Mouse (Mus musculus) hindlimb bud, embryonic 11.5 days (tissue): Measurements from ENCODE around the gene Zswim3.
A peak's percentile ranks its signal among the peaks of the same experiment; 100 is the strongest.
"Not testable (repeated sequence)": the region's sequence is repeated elsewhere in the genome, so short reads cannot be mapped to it uniquely, and the experiment has no call there.

Source experiments
- DNase-seq: peaks from one replicate; pipeline ENCODE4 v3.0.0-alpha.2; 2012; ENCODE audit warnings: low read depth, low spot score; ENCODE audit errors: extremely low spot score

Zswim3 gene

DNA sequence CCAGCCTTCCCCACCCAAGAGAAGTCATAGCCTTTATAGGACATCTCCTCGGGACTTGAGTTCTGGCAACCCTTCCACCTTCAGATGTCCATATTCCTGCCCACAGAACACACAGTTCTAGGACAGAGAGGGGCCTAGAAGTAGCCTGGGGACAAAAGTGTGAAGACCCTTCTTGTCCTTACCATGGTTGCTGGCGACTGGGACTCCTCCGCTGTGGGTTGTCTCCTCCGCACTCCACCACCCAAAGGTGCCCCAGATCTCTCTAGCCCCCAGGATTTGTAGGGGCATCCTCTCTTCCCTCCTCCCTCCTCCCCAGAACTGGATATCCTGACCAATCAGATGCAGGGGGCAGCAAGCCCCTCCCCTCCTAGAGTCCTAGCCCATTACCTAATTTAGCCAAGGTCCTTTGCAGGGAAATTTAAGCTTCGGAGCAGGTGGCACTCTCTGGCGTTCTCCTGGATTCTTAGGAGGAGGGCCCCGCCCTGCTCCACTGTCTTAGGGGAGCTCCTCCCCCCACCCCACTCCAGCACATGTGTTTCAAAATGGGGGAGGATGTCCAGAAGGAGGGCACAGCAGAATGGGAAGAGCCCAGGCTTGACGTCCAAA lies 25.3 kb upstream of the Zswim3 start, which contains the start of gene Tnnc2:
TSS of gene Tnnc2 (minus strand) at position 487 of the 606 bp plus-strand sequence.
- no peak for DNase-seq

DNA sequence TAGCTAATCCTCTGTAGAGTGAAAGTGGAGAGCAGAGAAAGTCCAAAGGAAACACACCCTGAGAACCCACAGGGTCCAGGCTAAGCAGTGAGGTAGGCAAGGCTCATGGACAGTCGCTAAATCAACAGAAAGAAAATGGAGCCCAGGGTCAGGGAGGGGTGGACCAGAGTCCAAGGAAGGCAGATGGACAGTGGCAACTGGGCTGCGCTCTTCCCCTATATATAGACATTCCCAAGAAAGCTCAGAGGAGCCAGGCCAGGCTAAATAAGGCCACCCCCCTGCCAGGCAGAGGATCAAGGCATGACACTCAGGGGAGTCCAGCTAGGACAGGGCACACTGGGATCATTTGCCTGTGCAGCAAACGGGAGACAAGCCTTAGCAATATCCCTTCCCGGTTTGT lies 23.0 kb upstream of the Zswim3 start:
- DNase-seq: no peak

DNA sequence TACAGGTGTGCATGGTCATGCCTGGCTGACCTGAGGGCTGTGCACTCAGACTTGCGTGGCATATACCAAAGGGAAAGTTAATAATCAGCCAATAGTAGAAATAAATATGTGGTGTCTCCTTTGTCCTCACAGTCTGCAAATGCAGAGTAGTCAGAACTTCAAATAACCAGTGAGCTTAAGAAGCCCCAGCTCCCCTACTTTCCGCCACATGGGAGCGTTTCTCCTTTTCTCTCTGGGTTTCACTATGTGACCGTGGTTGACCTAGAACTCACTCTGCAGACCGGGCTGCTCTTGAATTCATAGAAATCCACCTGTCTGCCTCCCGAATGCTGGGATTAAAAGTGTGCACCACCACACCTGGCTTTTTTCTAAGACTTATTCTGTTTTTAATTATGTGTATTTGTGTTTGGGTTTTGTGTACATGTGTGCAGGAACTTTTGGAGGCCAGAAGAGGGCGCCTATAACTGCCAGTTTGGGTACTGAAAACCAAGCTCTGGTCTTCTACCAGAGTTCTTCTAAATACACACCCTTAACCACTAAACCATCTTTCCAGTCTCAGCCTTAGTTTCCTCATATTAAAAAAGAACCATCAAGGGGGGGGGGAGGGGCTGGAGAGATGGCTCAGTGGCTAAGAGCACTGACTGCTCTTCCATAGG lies 20.8 kb upstream of the Zswim3 start:
- DNase-seq: no peak

DNA sequence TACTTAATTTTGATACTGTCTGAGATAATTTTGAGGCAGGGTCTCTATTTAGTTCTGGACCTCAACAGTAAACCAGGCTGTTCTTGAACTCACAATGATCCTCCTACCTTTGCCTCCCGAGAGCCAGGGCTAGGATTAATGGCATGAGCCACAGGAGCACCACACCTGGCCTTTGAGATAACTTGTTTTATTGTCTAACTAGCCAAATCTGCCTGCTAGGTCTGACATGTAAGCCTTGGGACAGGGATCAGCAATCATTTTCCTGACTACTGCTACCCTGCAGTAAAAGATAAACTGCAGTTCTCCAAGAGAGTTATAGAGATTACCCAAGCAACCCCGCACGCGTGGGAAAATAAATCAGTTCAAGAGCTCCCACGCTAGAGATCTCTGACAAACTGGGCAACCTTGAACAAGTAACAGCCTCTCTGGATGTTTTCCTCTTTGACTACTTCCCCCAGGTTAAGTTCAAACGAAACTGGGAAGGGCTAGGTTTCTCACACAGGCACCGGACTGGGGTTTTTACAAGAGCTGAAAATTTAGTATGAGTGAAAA lies 20.0 kb upstream of the Zswim3 start:
- no peak for DNase-seq

DNA sequence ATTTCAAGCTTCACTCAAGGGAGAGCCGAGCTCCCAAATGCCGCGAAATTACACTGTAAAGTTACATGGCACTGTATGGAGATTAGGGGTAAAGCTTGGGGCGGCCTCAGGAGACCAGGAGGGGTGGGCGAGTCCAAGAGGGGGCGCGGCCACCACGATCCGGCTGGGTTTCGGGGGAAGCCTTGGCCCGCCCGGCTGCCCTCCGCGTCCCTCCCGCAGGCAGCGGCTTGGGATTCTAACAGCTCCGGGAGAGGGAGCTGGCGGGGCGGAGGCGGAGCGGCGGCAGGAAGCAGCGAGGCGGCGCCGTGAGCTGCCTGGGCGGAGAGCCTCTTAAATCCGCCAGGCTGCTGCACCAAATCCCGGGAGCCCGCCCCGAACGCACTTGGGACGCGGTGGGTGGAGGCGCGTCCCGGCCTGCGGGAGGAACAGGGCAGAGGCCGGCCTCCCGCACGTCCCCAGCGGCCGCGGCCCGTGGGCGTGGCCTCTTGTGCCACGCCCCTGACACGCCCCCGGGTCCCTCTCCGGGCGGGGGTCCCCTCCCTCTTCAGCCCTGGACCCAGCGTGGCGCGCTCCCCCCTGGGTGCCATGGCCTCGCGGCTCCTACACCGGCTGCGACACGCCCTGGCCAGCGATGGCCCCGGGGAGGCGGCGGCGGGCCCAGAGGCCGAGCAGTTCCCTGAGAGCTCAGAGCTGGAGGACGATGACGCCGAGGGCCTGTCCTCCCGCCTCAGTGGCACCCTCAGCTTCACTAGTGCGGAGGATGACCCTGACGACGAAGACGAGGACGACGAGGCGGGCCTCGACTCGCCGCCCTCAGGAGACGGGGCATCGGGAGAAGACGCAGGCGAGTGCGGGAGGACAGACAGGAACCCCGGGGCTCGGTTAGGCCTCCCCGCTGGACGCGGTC lies 19.2 kb upstream of the Zswim3 start, which contains the start of gene Snx21:
TSS of gene Snx21 (plus strand) at position 343 of the 907 bp plus-strand sequence.
- DNase-seq: no peak

DNA sequence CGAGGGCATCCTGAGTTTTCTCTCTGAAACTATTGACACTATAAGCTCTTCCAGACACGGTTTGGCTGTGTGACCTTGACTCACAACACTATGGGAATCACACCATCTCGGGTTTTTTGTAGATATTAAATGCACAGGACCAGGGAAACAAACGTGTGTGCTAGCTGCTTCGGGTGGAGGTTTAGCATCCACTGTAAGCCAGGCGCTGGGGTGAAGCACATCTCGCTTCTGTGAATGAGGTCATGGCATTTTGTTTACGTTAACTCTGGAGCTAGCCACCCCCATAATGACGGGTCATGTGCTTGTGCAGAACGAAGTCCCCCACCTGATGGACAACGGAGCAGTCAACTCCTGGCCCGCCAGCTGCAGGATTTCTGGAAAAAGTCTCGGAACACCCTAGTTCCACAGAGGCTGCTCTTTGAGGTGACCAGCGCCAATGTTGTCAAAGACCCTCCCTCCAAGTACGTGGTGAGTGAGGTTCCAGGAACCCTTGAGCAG lies 18.5 kb upstream of the Zswim3 start:
- DNase-seq: no peak

DNA sequence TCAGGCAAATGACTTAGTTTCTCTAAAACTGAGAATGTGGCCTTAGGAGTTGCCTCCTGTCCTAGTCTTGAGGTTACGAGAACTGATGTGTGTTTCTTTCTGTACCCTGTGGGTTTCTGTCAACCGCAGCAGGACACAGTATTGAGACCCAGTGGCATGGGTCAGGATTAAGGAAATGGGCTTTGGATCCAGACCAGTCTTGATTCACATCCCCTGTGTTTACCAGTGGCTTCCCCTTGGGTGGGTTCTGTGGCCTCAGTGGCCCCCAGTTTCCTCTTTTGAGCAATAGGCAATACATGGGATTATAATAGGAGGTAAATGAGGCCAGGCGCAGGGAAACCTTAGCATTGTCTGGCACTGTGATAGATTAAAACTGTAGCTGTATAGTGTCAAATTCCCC lies 17.9 kb upstream of the Zswim3 start:
- no peak for DNase-seq

DNA sequence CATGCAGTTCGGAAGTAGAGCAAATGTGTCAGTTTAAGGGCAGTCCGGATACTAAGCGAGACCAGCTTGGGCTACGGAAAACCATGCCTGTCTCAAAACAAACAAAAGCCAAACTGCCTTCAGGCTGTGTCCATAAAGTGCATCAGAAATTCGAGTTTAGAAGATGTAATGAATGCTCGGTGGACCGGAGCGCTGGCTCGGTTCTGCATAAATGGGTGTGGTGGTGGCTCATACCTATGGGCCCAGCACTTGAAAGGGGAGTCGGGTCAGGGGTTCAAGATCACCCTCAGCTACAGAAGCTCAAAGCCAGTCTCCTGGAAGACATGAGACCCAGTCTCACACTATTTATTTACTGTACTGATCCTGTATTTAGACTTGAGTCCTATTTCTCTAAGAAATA lies 17.1 kb upstream of the Zswim3 start:
- no peak for DNase-seq

DNA sequence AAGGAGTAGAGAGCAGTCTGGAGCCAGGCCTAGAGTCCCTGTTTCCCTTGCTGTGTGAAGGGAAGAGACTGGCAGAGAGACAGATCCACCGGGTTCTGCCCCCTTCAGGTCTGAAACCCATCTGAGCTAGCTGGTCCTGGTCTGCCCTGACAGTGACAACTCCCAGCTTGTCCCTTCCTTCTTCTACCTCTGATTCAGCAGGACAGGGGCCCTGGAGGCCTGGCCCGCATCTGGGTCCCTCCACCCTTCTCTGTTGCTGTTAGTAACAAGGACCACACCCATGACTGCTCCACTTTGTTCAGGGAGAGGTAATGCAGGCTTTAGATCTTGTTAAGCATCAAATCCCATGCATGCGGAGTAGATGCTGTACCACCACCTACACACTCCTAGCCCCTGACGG lies 16.5 kb upstream of the Zswim3 start:
- DNase-seq: no peak

DNA sequence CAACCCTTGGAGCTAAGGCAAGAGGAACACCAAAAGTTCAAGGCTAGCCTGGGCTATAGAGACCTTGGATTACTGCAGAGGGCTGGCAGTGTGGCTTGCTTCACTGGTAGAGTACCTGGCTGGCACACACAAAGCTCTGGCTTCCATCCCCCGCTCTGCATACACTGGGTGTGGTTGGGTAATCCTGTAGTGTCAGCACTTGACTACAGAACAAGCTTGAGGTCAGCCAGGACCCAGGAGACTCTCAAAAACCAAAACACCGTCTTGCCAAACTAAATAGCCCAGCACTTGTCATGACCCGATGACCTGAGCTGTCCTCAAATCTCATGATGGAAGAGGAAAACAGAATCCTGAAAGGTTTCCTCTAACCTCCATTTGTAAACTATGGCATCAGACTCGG lies 14.4 kb upstream of the Zswim3 start:
- DNase-seq: no peak

DNA sequence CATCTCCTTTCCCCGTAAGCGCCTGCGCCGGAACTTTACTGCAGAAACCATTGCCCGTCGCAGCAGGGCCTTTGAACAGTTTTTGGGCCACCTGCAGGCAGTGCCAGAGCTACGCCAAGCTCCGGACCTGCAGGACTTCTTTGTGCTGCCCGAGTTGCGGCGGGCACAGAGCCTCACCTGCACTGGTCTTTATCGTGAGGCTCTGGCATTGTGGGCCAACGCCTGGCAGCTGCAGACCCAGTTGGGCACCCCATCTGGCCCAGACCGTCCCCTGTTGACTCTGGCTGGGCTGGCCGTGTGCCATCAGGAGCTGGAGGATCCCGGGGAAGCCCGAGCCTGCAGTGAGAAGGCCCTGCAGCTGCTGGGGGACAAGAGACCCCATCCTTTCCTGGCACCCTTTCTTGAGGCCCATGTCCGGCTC lies 13.0 kb upstream of the Zswim3 start:
- no peak for DNase-seq

DNA sequence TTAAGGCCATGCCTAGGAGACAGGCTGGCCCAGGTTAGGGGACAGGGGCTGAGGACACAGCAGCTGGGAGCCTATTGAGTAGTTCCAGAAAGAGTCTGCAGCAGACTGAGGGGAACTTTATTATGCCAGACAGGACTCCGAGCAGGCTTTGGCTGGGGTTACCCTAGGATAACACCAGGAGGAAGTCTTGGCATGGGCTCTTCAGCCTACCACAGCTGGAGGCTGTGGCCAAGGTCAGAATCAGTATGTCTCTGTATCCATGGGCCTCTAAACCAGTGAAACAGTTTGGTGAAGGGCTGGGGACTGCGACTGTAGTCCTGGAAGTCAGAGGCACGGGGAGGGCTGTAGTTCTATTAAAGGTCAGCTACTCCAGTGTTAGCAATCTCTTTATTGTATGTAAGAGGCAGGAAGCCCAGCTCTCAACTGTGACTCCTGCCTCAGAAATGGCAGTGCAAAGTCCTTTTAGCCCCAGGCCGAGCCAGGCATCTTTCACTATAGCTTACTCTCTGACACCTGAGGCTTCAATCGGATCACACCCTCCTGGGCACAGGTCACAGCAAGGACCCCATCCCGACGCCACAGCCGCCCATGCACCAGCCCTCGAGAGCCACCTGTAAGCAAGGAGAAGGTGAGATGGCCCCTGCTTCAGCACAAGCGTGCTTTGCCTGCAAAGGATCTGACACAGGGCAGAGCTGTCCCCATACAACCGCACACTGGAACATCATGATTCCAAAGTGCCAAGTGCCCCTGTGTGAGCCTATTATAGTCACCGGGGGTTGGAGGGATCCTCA lies 12.3 kb upstream of the Zswim3 start:
- no peak for DNase-seq

DNA sequence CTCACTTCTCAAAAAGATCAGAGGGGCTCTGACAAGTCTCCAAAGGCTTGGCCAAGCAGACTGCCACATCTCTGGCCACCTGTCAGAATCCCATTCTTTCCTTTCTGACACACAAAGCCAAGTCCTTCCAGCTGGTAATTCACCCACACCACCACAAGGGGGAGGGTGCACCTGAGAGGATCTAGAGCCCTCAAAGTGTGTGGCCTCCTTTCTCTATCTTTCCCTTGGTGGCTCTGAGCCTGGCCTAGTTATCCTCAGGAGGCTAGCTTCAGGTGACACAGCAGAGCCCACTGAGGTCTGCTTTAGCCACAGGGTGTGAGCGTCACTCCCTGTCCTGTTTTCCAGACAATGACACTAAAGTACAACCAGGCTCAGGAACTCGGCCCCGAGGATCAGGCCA lies 11.7 kb upstream of the Zswim3 start:
- DNase-seq: no peak

DNA sequence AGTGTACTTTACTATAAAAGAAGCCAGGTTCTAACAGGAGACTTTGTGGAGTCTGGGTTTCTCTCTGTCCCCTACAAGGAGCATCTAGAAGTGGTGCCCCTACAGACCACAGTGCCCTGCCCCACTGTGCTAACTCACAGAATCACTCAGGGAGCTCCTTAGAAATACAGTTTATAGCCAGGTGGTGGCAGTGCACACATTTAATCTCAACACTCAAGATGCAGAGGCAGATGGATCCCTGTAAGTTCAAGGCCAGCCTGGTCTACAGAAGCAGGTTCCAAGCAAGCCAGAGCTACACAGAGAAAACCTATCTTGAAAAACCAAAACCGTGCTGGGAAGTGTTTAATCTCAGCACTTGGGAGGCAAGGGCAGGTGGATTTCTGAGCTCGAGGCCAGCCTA lies 11.1 kb upstream of the Zswim3 start:
- no peak for DNase-seq

DNA sequence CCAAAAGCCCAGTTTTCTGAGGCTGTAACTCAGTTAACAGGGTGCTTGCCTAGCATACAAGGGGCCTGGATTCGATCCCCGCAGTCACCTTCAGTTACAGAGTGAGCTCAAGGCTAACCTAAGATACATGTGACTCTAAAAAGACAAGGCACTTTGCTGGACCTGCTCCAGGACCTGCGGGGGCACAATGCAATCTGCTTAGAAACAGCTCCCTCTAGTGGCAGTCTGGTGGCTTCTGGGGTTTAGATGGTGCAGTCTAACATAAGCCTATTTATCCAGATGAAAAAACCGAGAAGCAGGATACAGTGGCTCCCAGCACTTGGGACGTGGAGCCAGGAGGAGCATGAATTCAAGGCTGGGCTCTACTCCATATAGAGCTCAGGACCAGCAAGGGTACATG lies 10.6 kb upstream of the Zswim3 start:
- DNase-seq: peak; percentile 70

DNA sequence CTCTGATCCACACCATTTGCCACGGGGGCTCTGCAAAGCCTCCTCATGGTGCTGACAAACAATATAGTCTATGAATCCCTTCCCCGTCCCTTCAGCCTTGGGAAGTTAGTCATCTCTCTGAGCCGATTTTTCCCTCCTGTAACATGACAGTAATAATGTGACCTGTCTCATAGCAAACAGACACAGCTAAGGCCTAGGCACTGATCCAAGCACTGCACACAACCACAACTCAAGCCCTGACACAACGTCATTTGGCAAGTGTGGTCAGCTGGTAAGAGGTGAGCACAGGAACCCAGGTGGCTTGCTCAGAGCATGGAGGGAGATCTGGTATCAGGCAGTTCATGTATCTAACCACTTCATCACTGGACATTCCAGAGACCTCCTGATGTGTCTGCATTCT lies 9.0 kb upstream of the Zswim3 start:
- DNase-seq: no peak

DNA sequence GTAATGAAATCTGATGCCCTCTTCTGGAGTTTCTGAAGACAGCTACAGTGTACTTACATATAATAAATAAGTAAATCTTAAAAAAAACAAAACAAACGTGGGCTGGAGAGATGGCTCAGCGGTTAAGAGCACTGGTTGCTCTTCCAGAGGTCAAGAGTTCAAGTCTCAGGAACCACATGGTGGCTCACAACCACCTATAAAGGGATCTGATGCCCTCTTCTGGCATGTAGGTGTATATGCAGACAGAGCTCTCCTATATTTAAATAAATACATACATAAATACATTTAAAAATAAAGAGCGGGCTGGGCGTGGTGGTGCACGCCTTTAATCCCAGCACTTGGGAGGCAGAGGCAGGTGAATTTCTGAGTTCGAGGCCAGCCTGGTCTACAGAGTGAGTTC lies 6.3 kb upstream of the Zswim3 start:
- DNase-seq: not testable (repeated sequence)

DNA sequence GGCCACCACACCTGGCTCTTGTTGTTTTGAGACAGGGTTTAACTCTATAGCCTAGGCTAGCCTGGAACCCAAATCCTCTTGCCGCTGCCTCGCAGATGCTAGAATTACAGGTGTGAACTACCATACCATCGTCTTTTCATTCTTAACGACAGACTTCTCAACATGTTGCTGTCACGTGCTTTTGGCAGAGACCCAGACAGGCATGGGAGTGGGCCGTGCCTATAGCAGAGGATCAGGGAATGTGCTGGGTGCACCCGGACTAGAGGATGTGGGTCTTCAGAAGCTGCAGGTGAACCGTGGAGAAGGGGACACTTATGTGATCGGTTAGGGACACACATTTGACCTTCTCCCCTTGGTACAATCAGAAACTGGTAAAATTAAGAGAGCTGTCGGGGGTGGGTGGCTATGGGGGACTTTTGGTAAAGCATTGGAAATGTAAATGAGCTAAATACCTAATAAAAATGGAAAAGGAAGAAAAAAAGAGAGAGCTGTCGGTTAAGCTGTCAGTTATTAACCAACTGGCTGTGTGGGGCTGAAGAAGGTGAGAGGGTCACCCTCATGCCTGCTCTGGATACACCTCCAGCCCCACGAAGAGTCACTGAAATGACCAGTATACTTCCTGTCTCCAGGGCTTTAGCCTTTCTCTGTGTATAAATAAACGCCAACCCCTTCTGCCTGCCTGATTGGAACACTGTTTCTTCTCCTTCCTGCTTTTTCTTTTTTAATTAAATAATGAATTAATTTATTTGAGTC lies 4.5 kb upstream of the Zswim3 start:
- DNase-seq: no peak

DNA sequence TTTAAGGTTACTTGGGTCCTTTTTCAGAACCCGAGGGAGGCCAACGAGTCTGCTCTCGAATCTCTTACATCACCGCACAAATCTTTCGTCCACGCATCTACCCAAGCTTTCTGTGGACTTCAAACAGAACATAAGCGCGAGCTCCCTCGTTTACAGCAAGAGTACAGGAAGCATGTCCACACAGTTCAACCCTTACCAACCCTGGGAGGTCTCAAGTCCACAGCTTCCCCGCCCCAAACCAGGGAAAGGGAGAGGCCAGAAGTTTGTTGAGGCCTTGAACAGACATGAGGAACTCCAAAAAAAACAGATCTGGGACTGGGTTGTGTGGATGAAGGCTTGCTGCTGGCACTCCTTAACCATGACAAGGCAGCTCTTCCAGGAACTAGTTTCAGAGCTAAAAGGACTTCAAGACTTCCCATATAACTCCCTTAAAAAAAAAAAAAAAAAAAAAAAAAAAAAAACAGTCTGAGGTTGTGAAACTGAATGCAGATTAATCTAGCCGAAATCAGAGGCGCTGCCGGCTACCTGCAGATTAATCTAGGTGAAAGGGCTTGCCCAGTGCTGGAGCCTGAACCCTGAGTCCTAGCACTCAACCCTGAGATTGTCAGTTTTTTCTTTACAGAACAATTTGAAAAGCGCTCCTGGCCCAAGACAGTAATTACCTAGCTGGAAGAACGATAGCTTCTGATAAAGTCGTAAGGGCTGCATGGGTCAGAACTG lies 1.5 kb upstream of the Zswim3 start:
- no peak for DNase-seq
